Mouse (Mus musculus) CH12.LX (cell line): ENCODE measurements at regions not wholly inside any gene's neighbourhood (a gene's known extent, or its start where the extent isn't known, plus 50 kb on each side); places are given as distances from the start of the nearest gene placed in this dataset.
A peak's percentile ranks its signal among the peaks of the same experiment; 100 is the strongest.

Experiments
- DNase-seq: peaks from one replicate; pipeline ENCODE4 v3.0.0-alpha.2; 2013; ENCODE audit errors: extremely low read depth
- H3K27ac ChIP-seq: 2 replicates; pipeline ENCODE4 v1.5.1; 2012; ENCODE audit warnings: low read depth, mild to moderate bottlenecking, control low read depth, moderate library complexity; ENCODE audit not compliant: insufficient read depth
- H3K27me3 ChIP-seq: replicated peaks from 2 replicates; pipeline ENCODE3; 2012; ENCODE audit warnings: inconsistent platforms
- H3K36me3 ChIP-seq, 2 experiments: replicated peaks in 1 of 2; 2 replicates each; pipeline versions ENCODE3 to v1.6.1; 2012; ENCODE audit warnings: inconsistent platforms in 1 of 2, low read length in 1 of 2, mild to moderate bottlenecking in 1 of 2, mixed read lengths in 1 of 2, moderate library complexity in 1 of 2; ENCODE audit not compliant: control insufficient read depth in 1 of 2, insufficient read depth in 1 of 2
- H3K4me1 ChIP-seq, 2 experiments: 2 replicates each; pipeline ENCODE4 v1.6.1; 2012; ENCODE audit warnings: inconsistent platforms in 1 of 2, moderate library complexity in 1 of 2; ENCODE audit not compliant: insufficient read depth in 2 of 2, control insufficient read depth in 1 of 2
- H3K4me2 ChIP-seq: 2 replicates; pipeline ENCODE4 v1.6.1; 2012; ENCODE audit warnings: low read depth, mild to moderate bottlenecking, control low read depth; ENCODE audit not compliant: poor library complexity, insufficient read depth, severe bottlenecking
- H3K4me3 ChIP-seq, 3 experiments: fragments of 150-350 bp in 1 of 3; sonication (generic) in 1 of 3; replicated peaks in 1 of 3; 2 replicates each; pipeline versions ENCODE3 to v1.5.1; 2011 to 2012; ENCODE audit warnings: low read depth in 2 of 3, low read length in 2 of 3, mild to moderate bottlenecking in 2 of 3, moderate library complexity in 2 of 3, control low read depth in 1 of 3, improper control_type of control experiment in 1 of 3, inconsistent platforms in 1 of 3, mixed read lengths in 1 of 3; ENCODE audit not compliant: poor library complexity in 1 of 3
- H3K79me2 ChIP-seq: replicated peaks from 2 replicates; pipeline ENCODE4 v1.6.1; 2012; ENCODE audit warnings: mild to moderate bottlenecking, moderate library complexity; ENCODE audit not compliant: control insufficient read depth, poor library complexity, insufficient read depth, severe bottlenecking; ENCODE audit errors: extremely low read depth
- H3K9ac ChIP-seq: 2 replicates; pipeline ENCODE4 v1.6.1; 2012; ENCODE audit warnings: low read depth, mild to moderate bottlenecking, control low read depth, moderate library complexity; ENCODE audit not compliant: insufficient read depth
- H3K9me3 ChIP-seq: replicated peaks from 2 replicates; pipeline ENCODE3; 2012; ENCODE audit warnings: low read length, inconsistent platforms, mixed read lengths
- BHLHE40 ChIP-seq: IDR thresholded peaks from 2 replicates; pipeline ENCODE4 v1.6.1; 2011; ENCODE audit warnings: mild to moderate bottlenecking, low read depth, low read length, improper control_type of control experiment
- CTCF ChIP-seq, 2 experiments: IDR thresholded peaks in 1 of 2; conservative IDR thresholded peaks in 1 of 2; 2 replicates each; pipeline ENCODE4 v1.5.1; 2011 to 2012; ENCODE audit warnings: low read depth in 2 of 2, low read length in 2 of 2, improper control_type of control experiment in 1 of 2, inconsistent platforms in 1 of 2, mild to moderate bottlenecking in 1 of 2, moderate library complexity in 1 of 2
- E2F4 ChIP-seq: IDR thresholded peaks from 2 replicates; pipeline ENCODE4 v1.6.1; 2011; ENCODE audit warnings: low read depth, low read length, improper control_type of control experiment; ENCODE audit not compliant: insufficient replicate concordance
- ELF1 ChIP-seq: IDR thresholded peaks from 2 replicates; pipeline ENCODE4 v1.6.1; 2014; ENCODE audit warnings: low read depth, mild to moderate bottlenecking, inconsistent platforms, low read length, improper control_type of control experiment
- ETS1 ChIP-seq: conservative IDR thresholded peaks from 2 replicates; pipeline ENCODE4 v1.6.1; 2012; ENCODE audit warnings: low read depth, mild to moderate bottlenecking, inconsistent platforms, low read length, improper control_type of control experiment, moderate library complexity
- JUN ChIP-seq: IDR thresholded peaks from 2 replicates; pipeline ENCODE4 v1.6.1; 2011; ENCODE audit warnings: low read depth, mild to moderate bottlenecking, low read length, improper control_type of control experiment, moderate library complexity; ENCODE audit not compliant: insufficient read depth
- JUND ChIP-seq: conservative IDR thresholded peaks from 2 replicates; pipeline ENCODE4 v1.6.1; 2011; ENCODE audit warnings: low read depth, low read length, improper control_type of control experiment
- MAFK ChIP-seq: IDR thresholded peaks from 2 replicates; pipeline ENCODE4 v1.6.1; 2011; ENCODE audit warnings: low read length, improper control_type of control experiment; ENCODE audit not compliant: insufficient replicate concordance
- MAZ ChIP-seq: IDR thresholded peaks from 2 replicates; pipeline ENCODE4 v1.6.1; 2012; ENCODE audit warnings: low read depth, mild to moderate bottlenecking, inconsistent platforms, low read length, improper control_type of control experiment, moderate library complexity
- MYC ChIP-seq: IDR thresholded peaks from 2 replicates; pipeline ENCODE4 v1.6.1; 2011; ENCODE audit warnings: low read depth, mild to moderate bottlenecking, improper control_type of control experiment, low read length
- NRF1 ChIP-seq: IDR thresholded peaks from 2 replicates; pipeline ENCODE4 v1.6.1; 2014; ENCODE audit warnings: low read depth, mild to moderate bottlenecking, inconsistent platforms, low read length, improper control_type of control experiment, moderate library complexity
- POLR2A ChIP-seq: IDR thresholded peaks from 2 replicates; pipeline ENCODE4 v1.6.1; 2011; ENCODE audit warnings: low read depth, mild to moderate bottlenecking, improper control_type of control experiment, low read length
- POLR2AphosphoS2 ChIP-seq: IDR thresholded peaks from 2 replicates; pipeline ENCODE4 v1.6.1; 2011; ENCODE audit warnings: low read depth, low read length, improper control_type of control experiment
- RAD21 ChIP-seq: IDR thresholded peaks from 2 replicates; pipeline ENCODE4 v1.6.1; 2011; ENCODE audit warnings: low read depth, mild to moderate bottlenecking, low read length, improper control_type of control experiment, moderate library complexity
- RCOR1 ChIP-seq: conservative IDR thresholded peaks from 2 replicates; pipeline ENCODE4 v1.6.1; 2012; ENCODE audit warnings: low read depth, mild to moderate bottlenecking, inconsistent platforms, low read length, improper control_type of control experiment
- SMC3 ChIP-seq: IDR thresholded peaks from 2 replicates; pipeline ENCODE4 v1.6.1; 2011; ENCODE audit warnings: low read depth, low read length, improper control_type of control experiment
- TBP ChIP-seq: conservative IDR thresholded peaks from 2 replicates; pipeline ENCODE4 v1.6.1; 2011; ENCODE audit warnings: low read depth, low read length, improper control_type of control experiment
- ZC3H11A ChIP-seq: IDR thresholded peaks from 2 replicates; pipeline ENCODE4 v1.6.1; 2012; ENCODE audit warnings: low read depth, mild to moderate bottlenecking, inconsistent platforms, low read length, improper control_type of control experiment
- dilution Hi-C: fragments of 300-500 bp; cut with MboI; formaldehyde crosslinking; loops from 2 replicates; pipeline ENCODE4 v1.14.3; 2020; ENCODE audit warnings: low sequenced_read_pairs; ENCODE audit not compliant: extremely low pct_unique_long_range_greater_than_20kb, extremely low pct_ligation_motif_present
- in situ Hi-C: fragments of 300-500 bp; cut with MboI; formaldehyde crosslinking; loops from 3 replicates; pipeline ENCODE4 v1.14.3; 2019; ENCODE audit warnings: low sequenced_read_pairs, low pct_ligation_motif_present, low pct_unique_long_range_greater_than_20kb, mixed read lengths

- dilution Hi-C loops: no loop called here
- H3K4me3 ChIP-seq: no peak overlapping the region
- TF ChIP-seq NRF1: no peak
- TF ChIP-seq ELF1: no peak
- no peak for TF ChIP-seq MAZ
- no peak for TF ChIP-seq POLR2AphosphoS2
- no peak for TF ChIP-seq ETS1
- no peak for TF ChIP-seq TBP
- no peak overlapping the region for H3K4me2 ChIP-seq
- no peaks in the 10 kb centered on the region; a peak in 1 of 4 replicates for H3K4me1 ChIP-seq
- H3K79me2 ChIP-seq: no peaks in the 10 kb centered on the region
- no peaks in the 10 kb centered on the region for H3K9me3 ChIP-seq
- H3K27me3 ChIP-seq: no peaks in the 10 kb centered on the region
- DNase-seq: no peak
- H3K27ac ChIP-seq: no peak overlapping the region
- H3K9ac ChIP-seq: no peak overlapping the region
- no peaks in the 10 kb centered on the region for H3K36me3 ChIP-seq
- in situ Hi-C loops: loop anchor here (10.0 kb wide), 2 partner anchors 448 to 498 kb away; no protein-coding TSS in a partner anchor
These were observed 194.9 kb upstream of the Gm21798 start for GRCm38 (mm10) chr15:64622591-64622990.

DNA sequence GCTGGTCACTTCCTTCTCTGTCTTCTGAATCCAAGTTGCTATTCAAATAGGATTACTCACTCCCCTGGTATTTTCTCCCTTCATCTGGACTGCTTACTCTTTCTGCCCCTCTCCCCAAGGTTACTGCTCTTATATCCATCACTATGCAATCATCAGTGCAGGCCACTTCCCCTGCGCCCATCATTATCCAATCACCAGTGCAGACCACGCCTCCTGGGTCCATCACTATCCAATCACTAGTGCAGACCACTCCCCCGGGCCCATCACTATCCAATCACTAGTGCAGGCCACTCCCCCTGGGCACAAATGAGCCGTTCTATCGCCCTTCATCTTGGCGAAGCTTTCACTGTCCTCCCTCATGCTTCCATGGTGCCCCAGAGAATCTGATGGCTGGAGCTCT, 191.1 kb upstream of the Gm21798 start:
- Histone ChIP-seq H3K27ac (no peak overlapping the region), H3K4me1 (no peaks in the 10 kb centered on the region; a peak in 1 of 4 replicates), H3K9ac (no peak overlapping the region), H3K79me2 (no peaks in the 10 kb centered on the region)
- in situ Hi-C loops: loop anchor here (10.0 kb wide), 2 partner anchors 452 to 502 kb away; no protein-coding TSS in a partner anchor
- TF ChIP-seq POLR2A (no peak), JUND (no peak), E2F4 (no peak), MAFK (no peak), JUN (no peak), MYC (no peak), MAZ (no peak)
- TF ChIP-seq, all 38 proteins: peak for 0
- Histone ChIP-seq H3K36me3 (no peaks in the 10 kb centered on the region), H3K4me3 (no peak overlapping the region), H3K4me2 (no peak overlapping the region), H3K9me3 (no peaks in the 10 kb centered on the region), H3K27me3 (no peaks in the 10 kb centered on the region)
- DNase-seq: peak; percentile 26
- dilution Hi-C loops: no loop called here

DNA sequence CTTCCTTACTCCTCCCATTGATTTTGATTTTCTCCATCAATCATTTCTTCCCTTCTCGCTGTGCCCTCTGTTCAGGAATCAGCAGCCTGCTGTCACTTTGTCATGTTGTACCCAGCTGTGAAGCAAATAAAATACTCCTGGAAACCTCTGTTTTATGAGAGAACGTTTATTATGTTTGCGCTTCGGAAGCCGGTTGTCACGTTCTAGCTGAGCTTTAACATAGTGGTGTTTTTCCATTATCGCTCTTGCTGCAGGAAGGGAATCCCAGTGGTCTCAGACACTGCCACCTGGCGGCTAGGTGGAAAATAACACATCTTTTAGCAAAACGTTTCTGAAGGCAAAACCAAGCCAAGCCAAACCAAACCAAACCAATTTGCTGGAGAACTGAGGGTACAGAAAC, 190.2 kb upstream of the Gm21798 start:
- in situ Hi-C loops: loop anchor here (10.0 kb wide), 2 partner anchors 452 to 502 kb away; no protein-coding TSS in a partner anchor

More for the DNA sequence above, 190.2 kb upstream of the Gm21798 start:
- Histone ChIP-seq H3K9me3 (no peaks in the 10 kb centered on the region), H3K4me1 (no peaks in the 10 kb centered on the region; a peak in 1 of 4 replicates), H3K4me2 (peak overlapping the region; percentile 61; the same call in 1 of the 2 replicates), H3K27me3 (no peaks in the 10 kb centered on the region), H3K36me3 (no peaks in the 10 kb centered on the region), H3K27ac (no peak overlapping the region), H3K79me2 (no peaks in the 10 kb centered on the region), H3K4me3 (no peak overlapping the region), H3K9ac (no peak overlapping the region)
- TF ChIP-seq SMC3: peak; percentile 91
- peak; percentile 45; the same call in 1 of the 2 replicates for TF ChIP-seq ZC3H11A
- peak; percentile 85 to 89 for TF ChIP-seq CTCF (conservative IDR thresholded peaks at IDR 0.05 in 1 of 2, IDR thresholded peaks at IDR 0.05 in 1 of 2; ENCODE audit: low read depth in 2 of 2, low read length in 2 of 2)
- no peak for TF ChIP-seq RCOR1
- TF ChIP-seq BHLHE40: peak; percentile 58
- no peak for TF ChIP-seq TBP
- peak; percentile 75 for TF ChIP-seq RAD21
- DNase-seq: peak; percentile 79
- dilution Hi-C loops: no loop called here
